Mouse (Mus musculus) hindbrain, postnatal 0 days (tissue): ENCODE data around the gene Tubg2. TPM values are rescaled to one million over a fixed set of nuclear protein-coding genes. Genes with fewer than 3 reads are reported as not detected.
A peak's percentile ranks its signal among the peaks of the same experiment; 100 is the strongest.

Source experiments
- ATAC-seq: fragments of 200-750 bp; cut with Nextera tagmentation; 2 replicates; pipeline ENCODE4 v1.8.0; 2017; ENCODE audit warnings: mild to moderate bottlenecking, moderate TSS enrichment, moderate library complexity
- DNase-seq: peaks from one replicate; pipeline ENCODE4 v3.0.0-alpha.2; 2015; ENCODE audit warnings: low spot score
- H3K27ac ChIP-seq: fragments of 300-500 bp; sonication (generic); 2 replicates; pipeline ENCODE4 v1.5.1; 2014; ENCODE audit warnings: mild to moderate bottlenecking
- H3K27me3 ChIP-seq: fragments of 300-500 bp; sonication (generic); 2 replicates; pipeline ENCODE4 v1.6.1; 2014; ENCODE audit warnings: low read length, mixed read lengths; ENCODE audit not compliant: insufficient read depth
- H3K36me3 ChIP-seq: fragments of 300-500 bp; sonication (generic); 2 replicates; pipeline ENCODE4 v1.6.1; 2014; ENCODE audit warnings: low read length, mixed read lengths; ENCODE audit not compliant: insufficient read depth
- H3K4me1 ChIP-seq: fragments of 300-500 bp; sonication (generic); 2 replicates; pipeline ENCODE4 v1.6.1; 2014; ENCODE audit warnings: antibody characterized with exemption, low read length, mixed read lengths; ENCODE audit not compliant: insufficient read depth
- H3K4me2 ChIP-seq: fragments of 300-500 bp; sonication (generic); 2 replicates; pipeline ENCODE4 v1.6.1; 2014; ENCODE audit warnings: low read depth, mild to moderate bottlenecking, low read length, moderate library complexity, mixed read lengths
- H3K4me3 ChIP-seq: fragments of 300-500 bp; sonication (generic); 2 replicates; pipeline ENCODE4 v1.5.1; 2014; ENCODE audit warnings: low read length
- H3K9ac ChIP-seq: fragments of 300-500 bp; sonication (generic); replicated peaks from 2 replicates; pipeline ENCODE4 v1.6.1; 2014; ENCODE audit warnings: mild to moderate bottlenecking, low read length, moderate library complexity, mixed read lengths
- H3K9me3 ChIP-seq: fragments of 300-500 bp; sonication (generic); 2 replicates; pipeline ENCODE4 v1.6.1; 2016; ENCODE audit warnings: low read length, mixed read lengths
- CTCF ChIP-seq: IDR thresholded peaks from 2 replicates; pipeline ENCODE4 v1.5.1; 2016; ENCODE audit warnings: antibody characterized with exemption, control low read depth, low read depth
- WGBS: fragments of 180-500 bp; shearing (Covaris S2); extraction: QIAGEN DNeasy Blood & Tissue Kit; methylation state at CpG from one replicate; pipeline ENCODE4 v1.1.7; 2014; 5-methylcytosine and 5-hydroxymethylcytosine counted together
- polyA plus RNA-seq: library from polyadenylated mRNA; unstranded; fragments of >200 nt; fragmentation: Nextera tagmentation; extraction: Ambion mirVana; gene quantifications from 2 replicates; pipeline ENCODE4 v1.2.1, GENCODE M21; 2015
- total RNA-seq: library from RNA; depleted of rRNA; stranded (reverse); fragments of >200 nt; gene quantifications from 2 replicates; pipeline ENCODE4 v1.2.3, GENCODE M21; 2014

Tubg2 gene
- total and polyA plus RNA-seq, 2 experiments from 2014 or later, result 29.7 to 62.8 TPM

DNA sequence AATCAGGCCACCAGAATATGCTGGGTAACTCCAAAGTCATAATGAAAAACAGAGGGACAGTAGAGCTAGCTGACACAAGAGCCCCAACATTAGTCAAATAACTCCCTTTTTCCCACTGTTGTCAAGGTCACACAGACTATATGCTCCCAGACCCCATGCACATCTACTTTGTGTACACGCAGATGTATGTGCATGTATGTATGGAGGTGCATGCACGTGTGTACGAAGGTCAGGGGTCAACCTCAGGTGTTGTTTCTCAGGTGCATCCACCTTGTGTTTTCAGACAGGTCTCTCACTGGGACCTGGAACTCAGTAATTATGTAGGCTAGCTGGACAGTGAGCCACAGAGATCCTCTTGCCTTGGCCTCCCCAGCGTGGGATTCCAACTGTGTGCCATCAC, 29.7 kb downstream of the Tubg2 start:
- no peak for TF ChIP-seq CTCF
- WGBS, result 90% methylated on average over 4 of the region's 4 CpGs
- H3K9me3 ChIP-seq, result no peaks in the 10 kb centered on the region
- H3K9ac ChIP-seq, result no peak overlapping the region
- peaks cover 10% of the 10 kb centered on the region for H3K4me1 ChIP-seq
- H3K27me3 ChIP-seq, result no peaks in the 10 kb centered on the region
- no peak overlapping the region for H3K4me2 ChIP-seq
- no peak overlapping the region for H3K4me3 ChIP-seq
- ATAC-seq (no peak), DNase-seq (no peak)
- peaks cover 22% of the 10 kb centered on the region for H3K36me3 ChIP-seq
- no peak overlapping the region for H3K27ac ChIP-seq

DNA sequence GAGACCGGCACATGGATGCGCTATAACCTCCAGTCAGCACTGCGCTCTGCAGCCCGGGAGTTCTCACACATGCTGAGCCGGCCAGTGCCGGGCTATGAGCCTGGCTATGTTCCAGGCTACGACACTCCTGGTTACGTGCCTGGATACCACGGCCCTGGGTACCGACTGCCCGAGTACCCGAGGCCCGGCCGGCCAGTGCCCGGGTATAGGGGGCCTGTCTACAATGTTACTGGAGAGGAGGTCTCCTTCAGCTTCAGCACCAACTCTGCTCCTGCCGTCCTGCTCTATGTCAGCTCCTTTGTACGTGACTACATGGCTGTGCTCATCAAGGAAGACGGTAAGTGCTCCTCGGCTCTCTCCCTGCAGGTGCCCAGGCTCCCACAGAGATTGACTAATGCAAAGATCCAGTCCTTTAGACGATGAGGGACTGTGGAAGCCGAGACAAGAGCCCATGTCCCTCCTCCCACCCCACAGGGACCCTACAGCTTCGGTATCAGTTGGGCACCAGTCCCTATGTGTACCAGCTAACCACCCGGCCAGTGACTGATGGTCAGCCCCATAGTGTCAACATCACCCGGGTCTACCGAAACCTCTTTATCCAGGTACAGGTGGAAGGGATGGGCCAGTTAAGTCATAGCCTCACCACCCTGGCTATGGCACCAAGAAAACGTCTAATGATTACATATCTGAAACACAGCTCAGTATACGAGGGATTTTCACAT, 31.0 kb downstream of the Tubg2 start:
- no peak for TF ChIP-seq CTCF
- Histone ChIP-seq H3K36me3 (peaks cover 22% of the 10 kb centered on the region), H3K9ac (no peak overlapping the region), H3K4me2 (no peak overlapping the region), H3K4me1 (peaks cover 10% of the 10 kb centered on the region), H3K4me3 (no peak overlapping the region), H3K27me3 (no peaks in the 10 kb centered on the region), H3K27ac (no peak overlapping the region), H3K9me3 (no peaks in the 10 kb centered on the region)
- ATAC-seq (no peak), DNase-seq (peak; percentile 3)
- 70% methylated on average over 27 of the region's 27 CpGs for WGBS

DNA sequence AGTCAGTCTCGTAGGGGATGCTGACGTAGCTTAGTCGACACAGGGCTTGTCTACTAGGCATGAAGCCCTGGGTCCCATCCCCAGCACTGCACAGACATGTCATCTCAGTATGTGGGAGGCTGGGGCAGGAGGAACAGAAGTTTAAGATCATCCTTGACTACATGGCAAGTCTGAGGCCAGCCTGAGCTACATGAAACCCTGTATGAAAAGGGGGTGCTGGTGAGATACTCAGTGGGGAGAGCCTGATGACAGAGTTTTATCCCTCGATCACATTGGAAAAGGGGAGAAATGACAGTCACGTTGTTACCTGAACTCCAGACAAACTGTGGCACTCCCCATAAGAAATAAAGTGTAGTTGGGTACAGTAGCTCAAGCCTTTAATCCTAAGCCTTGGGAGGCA, 31.8 kb downstream of the Tubg2 start:
- ATAC-seq, result no peak
- no peak for DNase-seq
- Histone ChIP-seq H3K4me2 (no peak overlapping the region), H3K4me1 (peaks cover 10% of the 10 kb centered on the region), H3K9ac (no peak overlapping the region), H3K27ac (no peak overlapping the region), H3K36me3 (peaks cover 23% of the 10 kb centered on the region), H3K9me3 (no peaks in the 10 kb centered on the region), H3K27me3 (no peaks in the 10 kb centered on the region), H3K4me3 (no peak overlapping the region)
- 91% methylated on average over 5 of the region's 5 CpGs for WGBS
- no peak for TF ChIP-seq CTCF

DNA sequence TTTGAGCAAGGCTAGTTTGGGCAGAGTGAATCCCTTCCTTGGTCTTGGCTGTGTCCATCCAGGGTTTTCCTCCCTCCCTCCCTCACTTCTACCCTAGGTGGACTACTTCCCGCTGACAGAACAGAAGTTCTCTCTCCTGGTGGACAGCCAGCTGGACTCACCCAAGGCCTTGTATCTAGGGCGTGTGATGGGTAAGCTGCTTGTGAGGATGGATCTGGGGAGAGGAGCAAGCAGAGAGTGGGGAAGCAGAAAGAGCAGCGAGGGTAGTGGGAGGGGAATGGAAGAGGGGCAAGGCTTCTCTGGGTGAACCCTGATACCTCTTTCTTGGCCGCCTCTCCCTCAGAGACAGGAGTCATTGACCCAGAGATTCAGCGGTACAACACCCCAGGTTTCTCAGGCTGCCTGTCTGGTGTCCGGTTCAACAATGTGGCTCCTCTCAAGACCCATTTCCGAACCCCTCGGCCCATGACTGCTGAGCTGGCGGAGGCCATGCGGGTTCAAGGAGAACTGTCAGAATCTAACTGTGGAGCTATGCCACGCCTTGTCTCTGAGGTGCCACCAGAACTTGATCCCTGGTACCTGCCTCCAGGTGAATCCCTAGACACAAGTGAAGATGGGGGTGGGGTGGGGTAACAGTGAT, 32.6 kb downstream of the Tubg2 start:
- DNase-seq, result peak; percentile 58
- no peak for TF ChIP-seq CTCF
- ATAC-seq, result no peak
- peaks cover 24% of the 10 kb centered on the region for H3K36me3 ChIP-seq
- H3K4me1 ChIP-seq, result peaks cover 10% of the 10 kb centered on the region
- WGBS, result 71% methylated on average over 11 of the region's 11 CpGs
- H3K4me2 ChIP-seq, result no peak overlapping the region
- peak overlapping the region; percentile 82; the same call in 1 of the 2 replicates for H3K27ac ChIP-seq
- no peak overlapping the region for H3K4me3 ChIP-seq
- no peaks in the 10 kb centered on the region for H3K9me3 ChIP-seq
- no peak overlapping the region for H3K9ac ChIP-seq
- H3K27me3 ChIP-seq, result no peaks in the 10 kb centered on the region

DNA sequence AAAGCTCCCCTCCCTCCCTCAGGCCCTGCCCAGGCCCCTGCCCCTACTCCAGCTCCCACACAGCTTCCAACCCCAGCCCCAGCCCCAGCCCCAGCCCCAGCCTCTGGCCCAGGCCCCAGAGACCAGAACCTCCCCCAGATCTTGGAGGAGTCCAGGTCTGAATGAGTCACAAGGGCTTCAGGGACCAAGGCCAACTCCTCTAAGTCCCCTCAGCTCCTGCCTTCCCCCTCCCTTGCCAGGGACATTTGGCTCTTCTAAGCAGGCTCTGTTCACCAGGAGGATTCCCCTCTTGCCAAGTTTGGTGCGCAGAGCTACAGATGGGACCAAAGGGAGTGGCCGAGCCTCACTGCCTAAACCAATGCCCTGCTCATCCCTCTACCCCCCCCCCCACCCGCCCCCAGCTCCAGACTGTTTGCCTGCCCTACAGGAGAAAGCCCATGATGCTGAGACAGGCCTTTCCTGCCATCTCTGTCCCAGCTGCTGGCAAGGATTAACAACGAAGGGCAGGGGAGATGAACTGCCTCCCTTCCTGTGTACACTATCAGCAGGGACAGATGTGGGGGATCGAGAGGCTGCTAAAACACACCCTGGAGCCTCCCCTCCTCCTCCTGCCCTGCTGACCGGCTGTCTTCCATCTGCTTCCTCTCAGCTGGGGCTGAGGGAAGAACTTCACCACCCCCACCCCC, 33.9 kb downstream of the Tubg2 start:
- Histone ChIP-seq H3K4me2 (no peak overlapping the region), H3K4me1 (peaks cover 10% of the 10 kb centered on the region), H3K4me3 (no peak overlapping the region), H3K9me3 (no peaks in the 10 kb centered on the region), H3K9ac (0 out of 2 replicates have a peak overlapping the region, but pooled peaks have one; percentile 9), H3K27ac (peak overlapping the region; percentile 82), H3K36me3 (peaks cover 10% of the 10 kb centered on the region; the same call in 1 of the 2 replicates), H3K27me3 (no peaks in the 10 kb centered on the region)
- 4% methylated on average over 6 of the region's 6 CpGs for WGBS
- no peak for TF ChIP-seq CTCF
- DNase-seq (peak; percentile 92), ATAC-seq (peak; percentile 93)

DNA sequence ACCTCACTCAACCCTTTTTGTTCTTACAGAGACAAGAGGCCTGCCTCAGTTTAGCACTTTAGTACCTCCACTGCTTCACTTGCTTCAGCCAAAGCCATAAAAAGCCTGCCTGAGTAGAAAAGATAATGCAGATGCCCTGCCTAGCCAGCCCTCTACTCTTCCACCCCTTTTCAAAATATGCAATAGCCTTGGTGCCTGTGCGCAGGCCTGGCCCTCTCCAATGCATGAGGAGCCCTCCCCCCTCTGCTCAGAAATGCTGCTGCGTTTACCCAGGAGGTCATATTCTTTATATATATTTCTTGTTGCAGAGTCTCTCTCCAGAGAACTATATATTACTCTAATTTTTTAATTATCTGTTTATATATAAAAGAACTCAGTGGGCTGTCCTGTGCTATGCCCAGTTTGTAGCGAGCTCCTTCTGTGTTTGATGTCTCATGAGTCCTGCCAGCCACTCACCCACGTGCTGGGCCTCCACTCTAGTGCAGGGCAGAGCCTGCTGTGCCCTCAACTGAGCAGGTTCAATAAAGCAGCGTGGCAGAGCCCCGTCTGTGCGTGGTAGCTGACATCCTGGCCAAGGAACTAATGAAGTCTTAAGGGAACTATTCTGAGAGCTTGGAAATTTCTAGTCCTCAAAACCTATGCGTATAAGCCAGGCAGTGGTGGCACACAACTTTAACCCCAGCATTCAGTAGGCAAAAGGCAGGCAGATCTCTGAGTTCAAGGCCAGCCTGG, 34.6 kb downstream of the Tubg2 start:
- Histone ChIP-seq H3K27ac (peak overlapping the region; percentile 82), H3K36me3 (peaks cover 5% of the 10 kb centered on the region; the same call in 1 of the 2 replicates), H3K4me2 (no peak overlapping the region), H3K27me3 (no peaks in the 10 kb centered on the region), H3K4me1 (peaks cover 10% of the 10 kb centered on the region), H3K9ac (0 out of 2 replicates have a peak overlapping the region, but pooled peaks have one; percentile 9), H3K9me3 (no peaks in the 10 kb centered on the region), H3K4me3 (no peak overlapping the region)
- TF ChIP-seq CTCF, result no peak
- ATAC-seq, result no peak
- WGBS, result 27% methylated on average over 8 of the region's 8 CpGs
- no peak for DNase-seq
